Mouse (Mus musculus) C2C12 (cell line): ENCODE results near the gene Rgs3. TPM values are rescaled to one million over a fixed set of nuclear protein-coding genes. Genes with fewer than 3 reads are reported as not detected.

Experiments
- H3K27me3 ChIP-seq: one replicate; pipeline ENCODE4 v1.6.1; 2011; ENCODE audit not compliant: control insufficient read depth, insufficient read depth, insufficient read length
- H3K36me3 ChIP-seq: one replicate; pipeline ENCODE4 v1.6.1; 2011; ENCODE audit not compliant: control insufficient read depth, insufficient read depth
- H3K4me3 ChIP-seq: one replicate; pipeline ENCODE4 v1.5.1; 2011; ENCODE audit warnings: mild to moderate bottlenecking, control low read depth; ENCODE audit not compliant: poor library complexity, insufficient read depth, severe bottlenecking
- H3K79me2 ChIP-seq: one replicate; pipeline ENCODE4 v1.6.1; 2011; ENCODE audit not compliant: control insufficient read depth, insufficient read depth
- H3K79me3 ChIP-seq: one replicate; pipeline ENCODE4 v1.6.1; 2011; ENCODE audit warnings: low read depth, control low read depth
- H3ac ChIP-seq: one replicate; pipeline ENCODE3; 2011; ENCODE audit warnings: low read depth; ENCODE audit not compliant: control insufficient read depth, insufficient read length
- CEBPB ChIP-seq: IDR thresholded peaks from one replicate; pipeline ENCODE4 v1.6.1; 2011; ENCODE audit warnings: low read depth, mild to moderate bottlenecking, control low read depth, moderate library complexity
- CTCF ChIP-seq: IDR thresholded peaks from one replicate; pipeline ENCODE4 v1.5.1; 2011; ENCODE audit not compliant: control insufficient read depth, insufficient read depth, insufficient read length
- FOSL1 ChIP-seq: IDR thresholded peaks from one replicate; pipeline ENCODE4 v1.8.0; 2011; ENCODE audit warnings: mild to moderate bottlenecking, low read length; ENCODE audit not compliant: poor library complexity, insufficient read depth, severe bottlenecking
- MAX ChIP-seq: IDR thresholded peaks from one replicate; pipeline ENCODE4 v1.6.1; 2011; ENCODE audit warnings: mild to moderate bottlenecking, control low read depth
- MYOD1 ChIP-seq: IDR thresholded peaks from one replicate; pipeline ENCODE4 v1.6.1; 2011; ENCODE audit warnings: low read depth; ENCODE audit not compliant: control insufficient read depth, insufficient read length
- MYOG ChIP-seq: IDR thresholded peaks from one replicate; pipeline ENCODE4 v1.6.1; 2011; ENCODE audit not compliant: control insufficient read depth, insufficient read length; ENCODE audit errors: extremely low read depth
- USF1 ChIP-seq: IDR thresholded peaks from one replicate; pipeline ENCODE4 v1.6.1; 2011; ENCODE audit warnings: low read depth, mild to moderate bottlenecking, control low read depth, moderate library complexity
- polyA plus RNA-seq: library from polyadenylated mRNA; unstranded; fragments of >200 nt; fragmentation: generic; extraction: Trizol; gene quantifications from one replicate; pipeline ENCODE4 v1.2.1, GENCODE M21; 2012; ENCODE audit warnings: missing spikeins

Rgs3 gene
- polyA plus RNA-seq, 1 experiment = 49.8 TPM

GRCm38 (mm10) chr4:62661311-62661849 lies 101.7 kb downstream of the Rgs3 start:
- no peaks in the 10 kb centered on the region for H3K27me3 ChIP-seq
- H3ac ChIP-seq = no peak overlapping the region
- H3K36me3 ChIP-seq = no peaks in the 10 kb centered on the region
- H3K79me3 ChIP-seq = no peaks in the 10 kb centered on the region
- H3K79me2 ChIP-seq = no peaks in the 10 kb centered on the region
- TF ChIP-seq CEBPB (peak; percentile 26), MYOD1 (no peak)
- H3K4me3 ChIP-seq = no peak overlapping the region

GRCm38 (mm10) chr4:62663348-62663747 lies 103.7 kb downstream of the Rgs3 start:
- Histone ChIP-seq H3K4me3 (no peak overlapping the region), H3K27me3 (no peaks in the 10 kb centered on the region), H3K36me3 (no peaks in the 10 kb centered on the region), H3K79me3 (no peaks in the 10 kb centered on the region), H3ac (no peak overlapping the region), H3K79me2 (no peaks in the 10 kb centered on the region)
- no peak for TF ChIP-seq MYOD1
- TF ChIP-seq USF1 = no peak

- Histone ChIP-seq H3ac (no peak overlapping the region), H3K36me3 (no peaks in the 10 kb centered on the region), H3K79me3 (no peaks in the 10 kb centered on the region), H3K79me2 (no peaks in the 10 kb centered on the region), H3K27me3 (no peaks in the 10 kb centered on the region), H3K4me3 (no peak overlapping the region)
- no peak for TF ChIP-seq CTCF
- no peak for TF ChIP-seq CEBPB
- TF ChIP-seq MAX = no peak
- no peak for TF ChIP-seq MYOD1
Measured at GRCm38 (mm10) chr4:62665842-62666241, 106.2 kb downstream of the Rgs3 start.

GRCm38 (mm10) chr4:62668666-62669065 lies 109.0 kb downstream of the Rgs3 start:
- Histone ChIP-seq H3ac (no peak overlapping the region), H3K36me3 (no peaks in the 10 kb centered on the region), H3K27me3 (no peaks in the 10 kb centered on the region), H3K79me2 (no peaks in the 10 kb centered on the region), H3K4me3 (no peak overlapping the region), H3K79me3 (no peaks in the 10 kb centered on the region)
- TF ChIP-seq USF1 (no peak), FOSL1 (no peak), MAX (no peak), MYOG (no peak), CTCF (no peak), MYOD1 (no peak), CEBPB (no peak)

- H3K4me3 ChIP-seq = no peak overlapping the region
- no peaks in the 10 kb centered on the region for H3K36me3 ChIP-seq
- no peaks in the 10 kb centered on the region for H3K27me3 ChIP-seq
- TF ChIP-seq CEBPB = no peak
- no peak for TF ChIP-seq CTCF
- TF ChIP-seq FOSL1 = no peak
- no peak for TF ChIP-seq MAX
- no peak for TF ChIP-seq USF1
- TF ChIP-seq MYOG = no peak
- no peak for TF ChIP-seq MYOD1
- H3K79me2 ChIP-seq = no peaks in the 10 kb centered on the region
- H3ac ChIP-seq = no peak overlapping the region
- H3K79me3 ChIP-seq = no peaks in the 10 kb centered on the region
Measured at GRCm38 (mm10) chr4:62669094-62670071, 109.7 kb downstream of the Rgs3 start.

- Histone ChIP-seq H3K36me3 (peaks cover 4% of the 10 kb centered on the region), H3K4me3 (peak overlapping the region; percentile 49), H3ac (no peak overlapping the region), H3K79me2 (no peaks in the 10 kb centered on the region), H3K27me3 (no peaks in the 10 kb centered on the region), H3K79me3 (no peaks in the 10 kb centered on the region)
- TF ChIP-seq CTCF = no peak
- TF ChIP-seq MAX = no peak
- TF ChIP-seq CEBPB = no peak
- no peak for TF ChIP-seq USF1
- TF ChIP-seq FOSL1 = no peak
- TF ChIP-seq MYOG = no peak
- TF ChIP-seq MYOD1 = no peak
Measured at GRCm38 (mm10) chr4:62673531-62674030, 113.9 kb downstream of the Rgs3 start.
